Mouse (Mus musculus): ENCODE results near the gene Fam76a. TPM values are rescaled to one million over a fixed set of nuclear protein-coding genes. Genes with fewer than 3 reads are reported as not detected.

The Fam76a gene
- 29.6 and 33.8 TPM in 2 replicates for polyA plus RNA-seq (2016; fragmentation: Nextera tagmentation; extraction: Ambion mirVana)

- under 1% methylated on average over 53 of the region's 53 CpGs for WGBS
- Histone ChIP-seq H3K4me2 (replicated peaks) (peak within 1 kb of the TSS; percentile 57), H3K36me3 (peaks cover 14% of the 10 kb centered on the region; the same call in 1 of the 2 replicates), H3K4me3 (peak within 1 kb of the TSS; percentile 97), H3K27me3 (no peaks in the 10 kb centered on the region), H3K9me3 (replicated peaks) (no peaks in the 10 kb centered on the region), H3K4me1 (peaks cover 7% of the 10 kb centered on the region), H3K9ac (peak within 1 kb of the TSS; percentile 91), H3K27ac (peak within 1 kb of the TSS; percentile 91)
- ATAC-seq (ENCODE audit: low FRiP score) = peak; percentile 99
Measured at GRCm38 (mm10) chr4:132922558-132923008, at the start of gene Fam76a. Gene Fam76a (minus strand): TSS chr4:132922558.

GRCm38 (mm10) chr4:132972101-132972500 lies 49.7 kb upstream of the Fam76a start:
- Histone ChIP-seq H3K9me3 (replicated peaks) (no peaks in the 10 kb centered on the region), H3K36me3 (no peaks in the 10 kb centered on the region), H3K27ac (no peak overlapping the region), H3K9ac (no peak overlapping the region), H3K4me1 (peaks cover 27% of the 10 kb centered on the region), H3K4me3 (no peak overlapping the region), H3K27me3 (peaks cover 53% of the 10 kb centered on the region), H3K4me2 (replicated peaks) (no peak overlapping the region)
- 76% methylated on average over 3 of the region's 3 CpGs for WGBS
- no peak for ATAC-seq (ENCODE audit: low FRiP score)

GRCm38 (mm10) chr4:132971601-132972000 lies 49.2 kb upstream of the Fam76a start:
- Histone ChIP-seq H3K27me3 (peaks cover 49% of the 10 kb centered on the region), H3K27ac (no peak overlapping the region)
- ATAC-seq (ENCODE audit: low FRiP score) = no peak

GRCm38 (mm10) chr4:132968105-132968938 lies 46.0 kb upstream of the Fam76a start:
- Histone ChIP-seq H3K4me1 (peaks cover 12% of the 10 kb centered on the region), H3K9me3 (replicated peaks) (no peaks in the 10 kb centered on the region), H3K36me3 (no peaks in the 10 kb centered on the region), H3K4me2 (replicated peaks) (no peak overlapping the region), H3K4me3 (no peak overlapping the region), H3K27me3 (peaks cover 16% of the 10 kb centered on the region), H3K9ac (no peak overlapping the region), H3K27ac (no peak overlapping the region)
- no peak for ATAC-seq (ENCODE audit: low FRiP score)
- WGBS = 43% methylated on average over 6 of the region's 6 CpGs

More at GRCm38 (mm10) chr4:132971601-132972000, 49.2 kb upstream of the Fam76a start:
- no peaks in the 10 kb centered on the region for H3K36me3 ChIP-seq
- WGBS = 68% methylated on average over 6 of the region's 6 CpGs
- no peaks in the 10 kb centered on the region for H3K9me3 ChIP-seq (replicated peaks)
- no peak overlapping the region for H3K9ac ChIP-seq
- H3K4me3 ChIP-seq = no peak overlapping the region
- H3K4me2 ChIP-seq (replicated peaks) = no peak overlapping the region
- peaks cover 27% of the 10 kb centered on the region for H3K4me1 ChIP-seq

- H3K4me3 ChIP-seq = no peak overlapping the region
- ATAC-seq (ENCODE audit: low FRiP score) = no peak
- H3K9ac ChIP-seq = no peak overlapping the region
- H3K36me3 ChIP-seq = no peaks in the 10 kb centered on the region
- H3K27ac ChIP-seq = 0 out of 2 replicates have a peak overlapping the region, but pooled peaks have one; percentile 2
- H3K4me1 ChIP-seq = peaks cover 31% of the 10 kb centered on the region
- H3K4me2 ChIP-seq (replicated peaks) = no peak overlapping the region
- WGBS = 17% methylated on average over 5 of the region's 5 CpGs
- no peaks in the 10 kb centered on the region for H3K27me3 ChIP-seq
- H3K9me3 ChIP-seq (replicated peaks) = no peaks in the 10 kb centered on the region
Measured at GRCm38 (mm10) chr4:132964473-132964872, 42.1 kb upstream of the Fam76a start.

- peaks cover 35% of the 10 kb centered on the region for H3K4me1 ChIP-seq
- H3K4me2 ChIP-seq (replicated peaks) = no peak overlapping the region
- 0 out of 2 replicates have a peak overlapping the region, but pooled peaks have one; percentile 2 for H3K27ac ChIP-seq
- no peaks in the 10 kb centered on the region for H3K9me3 ChIP-seq (replicated peaks)
- H3K27me3 ChIP-seq = no peaks in the 10 kb centered on the region
- 35% methylated on average over 3 of the region's 3 CpGs for WGBS
- no peak overlapping the region for H3K9ac ChIP-seq
- no peak for ATAC-seq (ENCODE audit: low FRiP score)
- no peaks in the 10 kb centered on the region for H3K36me3 ChIP-seq
- H3K4me3 ChIP-seq = no peak overlapping the region
Measured at GRCm38 (mm10) chr4:132964064-132964463, 41.7 kb upstream of the Fam76a start.

GRCm38 (mm10) chr4:132963436-132963835 lies 41.1 kb upstream of the Fam76a start:
- no peak overlapping the region for H3K9ac ChIP-seq
- H3K27ac ChIP-seq = no peak overlapping the region
- no peaks in the 10 kb centered on the region for H3K9me3 ChIP-seq (replicated peaks)
- ATAC-seq (ENCODE audit: low FRiP score) = no peak
- no peaks in the 10 kb centered on the region for H3K27me3 ChIP-seq
- H3K4me1 ChIP-seq = peaks cover 41% of the 10 kb centered on the region
- H3K36me3 ChIP-seq = no peaks in the 10 kb centered on the region
- H3K4me2 ChIP-seq (replicated peaks) = no peak overlapping the region
- 28% methylated on average over 2 of the region's 2 CpGs for WGBS
- H3K4me3 ChIP-seq = no peak overlapping the region

GRCm38 (mm10) chr4:132962628-132963027 lies 40.3 kb upstream of the Fam76a start:
- H3K4me2 ChIP-seq (replicated peaks) = no peak overlapping the region
- no peaks in the 10 kb centered on the region for H3K27me3 ChIP-seq
- H3K27ac ChIP-seq = no peak overlapping the region
- WGBS = 90% methylated on average over 4 of the region's 4 CpGs
- no peaks in the 10 kb centered on the region for H3K36me3 ChIP-seq
- no peak overlapping the region for H3K4me3 ChIP-seq
- no peaks in the 10 kb centered on the region for H3K9me3 ChIP-seq (replicated peaks)
- no peak for ATAC-seq (ENCODE audit: low FRiP score)
- no peak overlapping the region for H3K9ac ChIP-seq
- H3K4me1 ChIP-seq = peaks cover 42% of the 10 kb centered on the region

GRCm38 (mm10) chr4:132961866-132962265 lies 39.5 kb upstream of the Fam76a start:
- peaks cover 42% of the 10 kb centered on the region for H3K4me1 ChIP-seq
- H3K27ac ChIP-seq = no peak overlapping the region
- WGBS = 70% methylated on average over 5 of the region's 5 CpGs

GRCm38 (mm10) chr4:132960864-132961639 lies 38.7 kb upstream of the Fam76a start:
- 62% methylated on average over 13 of the region's 13 CpGs for WGBS
- peaks cover 42% of the 10 kb centered on the region for H3K4me1 ChIP-seq
- ATAC-seq (ENCODE audit: low FRiP score) = no peak
- no peaks in the 10 kb centered on the region for H3K9me3 ChIP-seq (replicated peaks)
- no peak overlapping the region for H3K4me3 ChIP-seq
- no peak overlapping the region for H3K4me2 ChIP-seq (replicated peaks)
- H3K36me3 ChIP-seq = no peaks in the 10 kb centered on the region
- H3K9ac ChIP-seq = no peak overlapping the region
- no peaks in the 10 kb centered on the region for H3K27me3 ChIP-seq
- no peak overlapping the region for H3K27ac ChIP-seq

More at GRCm38 (mm10) chr4:132961866-132962265, 39.5 kb upstream of the Fam76a start:
- no peak overlapping the region for H3K4me3 ChIP-seq
- no peak overlapping the region for H3K4me2 ChIP-seq (replicated peaks)
- no peak for ATAC-seq (ENCODE audit: low FRiP score)
- H3K9ac ChIP-seq = no peak overlapping the region
- H3K36me3 ChIP-seq = no peaks in the 10 kb centered on the region
- no peaks in the 10 kb centered on the region for H3K27me3 ChIP-seq
- H3K9me3 ChIP-seq (replicated peaks) = no peaks in the 10 kb centered on the region

- Histone ChIP-seq H3K9ac (no peak overlapping the region), H3K4me1 (peaks cover 46% of the 10 kb centered on the region), H3K27me3 (no peaks in the 10 kb centered on the region), H3K9me3 (replicated peaks) (no peaks in the 10 kb centered on the region), H3K27ac (peak overlapping the region; percentile 89; the same call in 1 of the 2 replicates), H3K4me2 (replicated peaks) (no peak overlapping the region), H3K36me3 (no peaks in the 10 kb centered on the region), H3K4me3 (no peak overlapping the region)
- 59% methylated on average over 5 of the region's 5 CpGs for WGBS
- ATAC-seq (ENCODE audit: low FRiP score) = no peak
Measured at GRCm38 (mm10) chr4:132960313-132960712, 38.0 kb upstream of the Fam76a start.

GRCm38 (mm10) chr4:132959679-132960045 lies 37.3 kb upstream of the Fam76a start:
- no peak overlapping the region for H3K9ac ChIP-seq

More at GRCm38 (mm10) chr4:132959679-132960045, 37.3 kb upstream of the Fam76a start:
- Histone ChIP-seq H3K27ac (peak overlapping the region; percentile 89), H3K9me3 (replicated peaks) (no peaks in the 10 kb centered on the region), H3K4me1 (peaks cover 48% of the 10 kb centered on the region), H3K4me3 (no peak overlapping the region), H3K27me3 (no peaks in the 10 kb centered on the region), H3K36me3 (no peaks in the 10 kb centered on the region), H3K4me2 (replicated peaks) (peak overlapping the region; percentile 15; the same call in 1 of the 2 replicates)
- no peak for ATAC-seq (ENCODE audit: low FRiP score)
- 49% methylated on average over 3 of the region's 3 CpGs for WGBS

Data from hindbrain, embryonic 12.5 days (tissue).